Mouse (Mus musculus) retina, postnatal 1 day (tissue): ENCODE measurements around the gene Hdhd5.

Source experiments
- DNase-seq: peaks from one replicate; pipeline ENCODE4 v3.0.0-alpha.2; 2012

The Hdhd5 gene

GRCm38 (mm10) chr6:120481538-120481937 lies 49.6 kb downstream of the Hdhd5 start:
- DNase-seq = no peak

GRCm38 (mm10) chr6:120480361-120480760 lies 50.8 kb downstream of the Hdhd5 start:
- no peak for DNase-seq

- DNase-seq = no peak
Observed at GRCm38 (mm10) chr6:120479302-120479701, 51.8 kb downstream of the Hdhd5 start.

GRCm38 (mm10) chr6:120475288-120475687 lies 55.8 kb downstream of the Hdhd5 start:
- no peak for DNase-seq

- DNase-seq = peak; percentile 47
Observed at GRCm38 (mm10) chr6:120473427-120473826, 57.7 kb downstream of the Hdhd5 start.

- DNase-seq = peak; percentile 75
Observed at GRCm38 (mm10) chr6:120472455-120473140, 58.5 kb downstream of the Hdhd5 start.

GRCm38 (mm10) chr6:120471991-120472441 lies 59.1 kb downstream of the Hdhd5 start:
- DNase-seq = peak; percentile 61

- DNase-seq = no peak
Observed at GRCm38 (mm10) chr6:120470666-120471065, 60.5 kb downstream of the Hdhd5 start.

GRCm38 (mm10) chr6:120469770-120470169 lies 61.3 kb downstream of the Hdhd5 start:
- DNase-seq = no peak

- no peak for DNase-seq
Observed at GRCm38 (mm10) chr6:120469268-120469667, 61.9 kb downstream of the Hdhd5 start.

- DNase-seq = no peak
Observed at GRCm38 (mm10) chr6:120468259-120468658, 62.9 kb downstream of the Hdhd5 start.

- DNase-seq = no peak
Observed at GRCm38 (mm10) chr6:120466609-120467329, 64.3 kb downstream of the Hdhd5 start.

- DNase-seq = no peak
Observed at GRCm38 (mm10) chr6:120465393-120465792, 65.7 kb downstream of the Hdhd5 start.

GRCm38 (mm10) chr6:120464406-120464939 lies 66.6 kb downstream of the Hdhd5 start:
- no peak for DNase-seq

- DNase-seq = peak; percentile 26
Observed at GRCm38 (mm10) chr6:120463884-120464283, 67.2 kb downstream of the Hdhd5 start.

- DNase-seq = peak; percentile 68
Observed at GRCm38 (mm10) chr6:120463086-120463871, 67.8 kb downstream of the Hdhd5 start, which contains the start of gene Il17ra. Gene Il17ra (plus strand): TSS chr6:120463247.

GRCm38 (mm10) chr6:120462251-120462650 lies 68.9 kb downstream of the Hdhd5 start:
- DNase-seq = no peak

GRCm38 (mm10) chr6:120461217-120461616 lies 69.9 kb downstream of the Hdhd5 start:
- no peak for DNase-seq
